Mouse (Mus musculus) adrenal gland, adult (tissue): ENCODE results near the gene Hrh2.

ENCODE experiments used
- DNase-seq, 2 experiments: peaks; one replicate each; pipeline ENCODE4 v3.0.0; 2022 to 2023; ENCODE audit warnings: low spot score in 1 of 2; ENCODE audit not compliant: inconsistent age in 2 of 2

The Hrh2 gene

GRCm38 (mm10) chr13:54192021-54192481 is at the start of gene Hrh2:
Gene Hrh2 (plus strand): TSS chr13:54192129.
- no peak for DNase-seq

GRCm38 (mm10) chr13:54143788-54144187 is 48.1 kb upstream of the Hrh2 start:
- DNase-seq: no peak

GRCm38 (mm10) chr13:54144624-54145023 is 47.3 kb upstream of the Hrh2 start:
- DNase-seq: no peak

GRCm38 (mm10) chr13:54147328-54147727 is 44.6 kb upstream of the Hrh2 start:
- DNase-seq: no peak

DNA sequence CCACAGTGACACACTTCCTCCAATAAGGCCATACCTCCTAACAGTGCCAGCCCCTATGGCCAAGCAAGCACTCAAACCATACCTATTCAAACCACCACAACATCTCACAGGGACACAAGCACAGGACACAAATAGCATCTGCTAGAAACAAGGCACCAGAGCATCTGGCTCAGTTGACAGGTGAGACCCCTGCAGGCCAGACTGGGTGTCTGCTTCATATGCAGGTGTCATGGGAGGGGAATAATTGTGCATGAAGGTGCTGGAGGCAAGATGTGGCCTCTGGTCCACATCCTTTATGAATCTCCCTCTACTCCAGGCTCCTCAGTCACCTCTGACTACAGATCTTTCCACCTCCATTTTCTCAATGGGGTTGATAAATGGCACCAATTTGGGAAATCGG is 39.5 kb upstream of the Hrh2 start:
- no peak for DNase-seq

GRCm38 (mm10) chr13:54152911-54153310 is 39.0 kb upstream of the Hrh2 start:
- no peak for DNase-seq

GRCm38 (mm10) chr13:54153672-54154218 is 38.2 kb upstream of the Hrh2 start:
- DNase-seq: no peak

DNA sequence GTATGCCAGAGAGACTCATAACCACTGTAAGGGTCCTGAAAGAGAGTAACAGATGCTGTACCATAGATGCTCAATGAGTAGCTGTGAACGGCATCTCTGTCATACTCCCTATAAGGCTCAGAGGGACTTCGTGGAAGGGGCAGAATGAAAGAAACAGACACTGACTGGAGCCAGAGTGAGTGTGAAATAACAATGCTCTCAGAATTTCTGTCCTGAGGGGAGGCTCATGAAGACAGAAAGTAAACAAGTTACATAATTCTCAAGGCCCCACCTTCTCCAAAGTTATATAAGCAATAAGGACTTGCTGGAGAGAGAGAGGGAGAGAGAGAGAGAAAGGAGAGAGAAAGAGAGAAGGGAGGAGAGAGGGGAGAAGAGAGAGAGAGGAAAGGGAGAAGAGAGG is 36.1 kb upstream of the Hrh2 start:
- DNase-seq: no peak

- DNase-seq: no peak
Observed at GRCm38 (mm10) chr13:54159256-54159655, 32.7 kb upstream of the Hrh2 start.

DNA sequence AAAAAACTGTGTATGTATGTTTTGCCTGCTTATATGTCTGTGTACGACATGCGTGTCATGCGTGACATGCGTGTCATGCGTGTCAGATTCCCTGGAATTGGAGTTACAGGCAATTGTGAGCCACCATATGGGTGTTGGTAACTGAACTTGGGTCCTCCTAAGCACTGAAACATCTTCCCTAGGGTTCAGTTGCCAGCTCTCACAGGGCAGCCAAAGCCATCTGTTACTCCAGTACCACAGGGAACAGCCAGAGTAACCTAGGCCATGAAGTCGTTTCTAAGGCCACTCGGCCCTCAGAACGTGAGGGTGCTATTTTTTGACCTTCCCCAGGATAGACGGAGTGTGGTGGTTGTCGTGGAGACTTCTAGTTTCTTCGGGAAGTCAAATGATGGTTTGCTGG is 32.2 kb upstream of the Hrh2 start:
- no peak for DNase-seq

DNA sequence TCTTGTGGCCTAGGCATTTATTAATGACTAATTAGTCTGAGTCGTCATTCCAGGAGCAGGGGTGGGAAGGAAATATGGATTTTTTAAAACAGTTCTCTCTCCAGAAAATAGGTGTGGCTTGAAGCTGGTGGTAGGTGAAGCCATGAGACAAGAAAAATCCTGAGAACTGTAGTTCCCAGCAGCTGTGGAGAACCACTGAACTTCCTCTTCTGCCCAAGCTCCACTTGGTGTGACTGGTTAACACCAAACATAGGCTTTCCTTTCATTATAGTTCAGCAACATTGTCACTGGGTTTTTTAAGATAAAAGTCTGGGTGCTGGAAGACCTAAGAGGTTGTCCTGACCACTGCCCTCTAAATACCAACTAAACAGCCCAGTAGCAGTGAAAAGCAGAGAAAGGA is 31.4 kb upstream of the Hrh2 start:
- DNase-seq: no peak

- no peak for DNase-seq
Observed at GRCm38 (mm10) chr13:54161514-54161913, 30.4 kb upstream of the Hrh2 start.

DNA sequence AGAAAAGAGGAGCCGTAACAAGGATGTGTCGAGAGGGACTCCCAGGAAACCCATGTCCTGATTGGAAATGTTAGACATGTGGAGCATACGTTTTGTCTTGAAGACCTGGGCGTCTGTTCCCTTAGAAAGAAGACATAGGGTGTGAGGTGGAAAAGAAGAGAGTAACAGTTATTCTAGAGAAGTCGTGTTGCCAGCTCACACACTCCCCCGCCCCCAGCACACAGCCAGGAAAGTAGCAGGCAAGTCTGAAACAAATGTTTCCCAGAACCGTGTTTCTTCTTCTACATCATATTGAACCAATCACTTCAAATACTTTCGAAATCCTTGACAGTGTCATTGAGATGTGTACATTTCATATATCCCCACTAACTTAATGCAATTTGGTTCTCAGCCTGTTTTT is 28.6 kb upstream of the Hrh2 start:
- no peak for DNase-seq

- no peak for DNase-seq
Observed at GRCm38 (mm10) chr13:54164462-54164861, 27.5 kb upstream of the Hrh2 start.

DNA sequence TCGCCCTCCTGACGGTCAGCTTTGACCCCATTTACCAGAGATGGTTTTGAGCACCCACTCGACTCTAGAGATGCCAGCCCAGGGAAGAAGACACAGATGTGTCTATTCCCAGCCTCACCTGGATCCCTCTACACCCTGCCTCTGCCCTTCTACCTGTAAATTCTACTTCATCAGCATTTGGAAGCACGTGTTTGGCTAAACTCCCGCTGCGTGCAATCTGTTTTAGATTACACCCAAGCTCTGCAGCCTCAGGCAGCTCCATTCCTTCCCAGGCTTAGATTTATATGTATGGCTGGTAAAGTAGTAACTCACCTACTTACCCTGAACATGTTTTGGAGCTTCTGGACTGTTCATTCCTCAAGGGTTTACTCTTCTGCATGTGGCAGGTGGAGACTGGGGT is 26.9 kb upstream of the Hrh2 start:
- DNase-seq: no peak

- DNase-seq: no peak
Observed at GRCm38 (mm10) chr13:54165765-54166164, 26.2 kb upstream of the Hrh2 start.

GRCm38 (mm10) chr13:54167036-54167435 is 24.9 kb upstream of the Hrh2 start:
- no peak for DNase-seq

DNA sequence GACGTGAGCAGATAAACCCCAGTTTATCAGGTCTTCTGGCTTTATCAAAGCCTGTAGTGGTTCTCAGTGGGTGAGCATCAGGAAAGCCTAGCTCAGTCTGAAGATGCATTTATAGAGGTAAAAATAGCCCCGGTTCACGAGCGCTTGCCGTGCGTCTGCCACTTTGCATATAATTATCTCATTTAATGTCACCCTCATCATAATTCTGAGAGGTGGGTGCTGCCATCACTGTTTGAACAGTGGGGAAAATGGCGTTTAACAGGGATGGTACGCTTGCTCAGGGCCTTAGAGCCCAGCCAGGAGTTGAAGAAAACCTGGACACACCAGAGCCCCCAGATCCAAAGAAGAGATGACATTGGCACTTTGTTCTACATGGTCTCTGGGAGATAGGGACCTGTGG is 23.3 kb upstream of the Hrh2 start:
- no peak for DNase-seq

- no peak for DNase-seq
Observed at GRCm38 (mm10) chr13:54170288-54170687, 21.6 kb upstream of the Hrh2 start.

GRCm38 (mm10) chr13:54171346-54171745 is 20.6 kb upstream of the Hrh2 start:
- no peak for DNase-seq

- peak; percentile 36 to 78 for DNase-seq
Observed at GRCm38 (mm10) chr13:54171761-54172160, 20.2 kb upstream of the Hrh2 start.

DNA sequence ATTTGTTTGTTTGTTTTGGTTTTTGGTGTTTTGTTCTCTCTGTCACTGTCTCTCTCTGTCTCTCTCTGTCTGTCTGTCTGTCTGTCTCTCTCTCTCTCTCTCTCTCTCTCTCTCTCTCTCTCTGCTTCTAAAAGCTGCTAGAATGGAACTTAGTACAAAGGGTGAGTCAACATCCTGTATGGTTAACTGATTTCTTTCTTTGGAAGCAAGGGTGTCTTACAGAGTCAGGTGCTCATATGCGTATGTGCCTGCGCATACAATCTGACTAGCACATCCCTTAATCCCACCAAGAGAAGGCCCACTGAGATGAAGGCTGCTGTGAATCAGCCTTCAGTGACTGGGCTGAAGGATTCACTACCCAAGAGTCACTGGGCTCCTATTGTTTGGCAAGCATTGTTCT is 18.0 kb upstream of the Hrh2 start:
- no peak for DNase-seq

DNA sequence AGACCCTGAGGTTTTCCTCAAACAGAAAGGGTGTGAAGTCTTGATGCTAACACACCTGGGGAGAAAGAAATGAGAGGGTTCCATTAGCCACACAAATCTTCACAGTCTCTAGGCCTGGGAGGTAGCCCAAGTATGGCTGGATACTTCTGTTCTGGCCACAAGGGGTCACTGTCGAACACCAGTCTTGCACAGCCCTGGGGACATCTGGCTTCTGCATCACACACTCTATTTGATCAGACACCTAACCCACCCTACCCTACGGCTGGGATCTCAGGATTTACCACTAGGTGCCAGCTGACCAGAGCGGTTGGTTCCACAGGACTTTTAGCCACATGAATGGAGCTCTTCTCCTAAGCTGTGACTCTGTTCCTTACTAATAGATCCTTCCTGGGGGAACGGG is 17.2 kb upstream of the Hrh2 start:
- DNase-seq: no peak

DNA sequence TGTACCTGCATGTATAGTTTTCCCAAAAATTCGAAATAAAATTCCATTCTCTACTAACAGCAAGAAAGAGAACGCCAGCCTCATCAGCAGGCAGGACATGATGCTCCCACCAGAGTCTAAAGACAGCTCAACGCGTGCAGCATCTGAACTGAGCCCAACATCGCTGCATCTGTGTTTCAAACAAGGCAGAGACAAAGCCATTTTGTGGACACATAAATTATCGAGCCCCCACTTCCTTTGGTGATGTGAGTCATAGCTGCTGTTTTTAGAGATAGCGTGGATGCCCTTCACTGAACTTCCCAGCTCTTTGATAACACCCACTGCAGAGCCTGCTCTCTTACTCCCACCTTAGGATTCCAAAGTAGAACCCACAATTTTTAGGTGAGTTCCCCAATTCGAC is 16.5 kb upstream of the Hrh2 start:
- no peak for DNase-seq
